Mouse (Mus musculus): ENCODE data around the gene Tmem231. TPM values are rescaled to one million over a fixed set of nuclear protein-coding genes. Genes with fewer than 3 reads are reported as not detected.

Gene Tmem231
- polyA plus RNA-seq, 1 experiment from 2014 or later = 16.8 TPM

DNA sequence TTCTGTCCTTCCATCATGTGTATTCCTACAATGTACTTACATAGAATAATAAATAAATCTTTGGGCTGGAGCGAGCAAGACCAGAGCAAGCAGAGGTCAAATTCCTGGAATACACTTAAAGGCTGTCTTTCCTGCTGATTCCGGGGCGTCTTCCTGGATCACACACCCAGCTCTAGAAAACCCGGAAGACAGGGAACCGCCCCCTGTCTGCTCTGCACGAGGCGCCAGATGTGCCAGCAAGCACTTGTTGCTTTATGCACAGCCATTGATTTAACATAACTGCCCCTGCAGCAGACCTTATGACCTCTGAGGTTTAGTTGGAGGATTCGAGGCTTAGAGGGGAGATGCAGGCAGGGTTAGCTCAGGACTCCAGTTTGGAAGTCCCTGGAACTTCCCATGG is 41.7 kb downstream of the Tmem231 start:
- peaks cover 13% of the 10 kb centered on the region; the same call in 1 of the 2 replicates for H3K4me1 ChIP-seq (replicated peaks)
- H3K27me3 ChIP-seq = peaks cover 48% of the 10 kb centered on the region
- no peak overlapping the region for H3K9ac ChIP-seq (replicated peaks)
- H3K4me3 ChIP-seq (replicated peaks) = no peak overlapping the region
- H3K27ac ChIP-seq = no peak overlapping the region
- H3K4me2 ChIP-seq (replicated peaks) = no peak overlapping the region
- no peaks in the 10 kb centered on the region for H3K36me3 ChIP-seq
- 47% methylated on average over 8 of the region's 8 CpGs for WGBS
- ATAC-seq = no peak
- no peaks in the 10 kb centered on the region for H3K9me3 ChIP-seq

DNA sequence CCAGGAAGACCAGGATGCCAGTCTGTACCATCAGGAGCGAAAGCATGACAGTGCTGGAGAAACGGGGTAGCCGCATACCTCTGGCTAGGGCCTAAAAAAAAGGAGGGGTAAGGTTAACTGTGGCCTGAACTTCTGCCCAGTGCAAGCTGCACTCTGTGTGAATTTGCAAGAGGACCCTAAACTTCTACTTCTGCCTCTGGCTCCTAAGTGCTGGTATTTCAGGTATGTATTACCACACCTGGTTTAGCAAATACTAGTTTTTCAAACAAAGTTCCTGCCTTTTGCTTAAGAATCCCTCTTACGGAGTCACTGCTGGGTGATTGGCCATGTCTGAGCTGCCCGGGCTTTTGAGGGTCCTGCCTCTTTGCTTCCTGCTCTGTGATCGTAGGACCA is 42.8 kb downstream of the Tmem231 start:
- 73% methylated on average over 6 of the region's 6 CpGs for WGBS
- ATAC-seq = no peak
- Histone ChIP-seq H3K27ac (no peak overlapping the region), H3K9ac (replicated peaks) (no peak overlapping the region), H3K27me3 (peaks cover 56% of the 10 kb centered on the region), H3K9me3 (no peaks in the 10 kb centered on the region), H3K36me3 (no peaks in the 10 kb centered on the region), H3K4me3 (replicated peaks) (no peak overlapping the region), H3K4me1 (replicated peaks) (peaks cover 13% of the 10 kb centered on the region; the same call in 1 of the 2 replicates), H3K4me2 (replicated peaks) (no peak overlapping the region)

DNA sequence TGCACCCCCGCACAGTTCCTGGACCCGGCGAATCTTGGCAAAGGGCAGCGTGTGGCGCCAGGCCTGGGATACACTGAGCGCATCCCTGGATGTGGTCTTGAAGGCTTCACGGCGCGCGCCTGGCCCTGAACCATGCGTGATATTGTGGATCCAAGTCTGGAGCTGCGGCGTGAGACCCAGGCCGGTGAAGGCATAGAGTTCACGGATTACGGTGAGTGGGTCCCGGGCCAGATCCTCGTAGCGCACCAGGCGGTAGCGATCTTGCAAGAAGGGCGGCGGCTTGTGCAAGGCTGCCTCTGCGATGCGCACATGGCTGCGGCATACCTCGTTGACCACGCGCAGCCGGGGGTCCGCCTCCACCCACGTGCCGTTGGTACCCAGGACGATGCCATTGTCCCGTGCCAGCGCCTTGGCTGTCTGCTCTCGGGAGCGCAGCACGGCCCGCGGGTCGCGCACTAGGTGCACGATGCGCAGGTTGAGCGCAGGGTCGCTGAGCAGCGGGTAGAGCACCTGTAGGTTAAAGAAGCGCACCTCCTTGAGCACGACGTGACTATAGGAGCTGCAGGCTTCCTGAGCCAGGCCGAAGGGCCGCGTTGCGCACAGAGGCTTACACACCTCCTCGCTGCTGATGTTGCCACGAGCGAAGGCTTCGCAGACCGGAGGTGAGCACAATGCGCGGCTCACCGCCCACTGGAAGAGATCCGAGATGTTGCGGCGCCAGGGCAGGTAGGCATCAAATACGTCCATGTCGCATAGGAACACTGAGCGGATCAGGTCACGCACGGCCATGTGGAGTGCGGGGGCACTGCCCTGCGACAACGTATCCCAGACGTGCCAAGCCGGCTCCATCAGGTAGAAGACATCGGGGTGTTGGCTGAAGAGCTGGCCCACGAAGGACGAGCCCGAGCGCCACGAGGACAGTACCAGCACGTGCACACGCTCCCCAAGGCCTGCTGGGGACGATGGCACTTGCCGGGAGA is 43.5 kb downstream of the Tmem231 start:
- no peak for ATAC-seq
- Histone ChIP-seq H3K4me2 (replicated peaks) (peak overlapping the region; percentile 48), H3K9me3 (no peaks in the 10 kb centered on the region), H3K9ac (replicated peaks) (0 out of 2 replicates have a peak overlapping the region, but pooled peaks have one; percentile 19), H3K27ac (no peak overlapping the region), H3K27me3 (peaks cover 56% of the 10 kb centered on the region), H3K4me3 (replicated peaks) (peak overlapping the region; percentile 30), H3K4me1 (replicated peaks) (peaks cover 13% of the 10 kb centered on the region; the same call in 1 of the 2 replicates), H3K36me3 (no peaks in the 10 kb centered on the region)
- 11% methylated on average over 86 of the region's 86 CpGs for WGBS

DNA sequence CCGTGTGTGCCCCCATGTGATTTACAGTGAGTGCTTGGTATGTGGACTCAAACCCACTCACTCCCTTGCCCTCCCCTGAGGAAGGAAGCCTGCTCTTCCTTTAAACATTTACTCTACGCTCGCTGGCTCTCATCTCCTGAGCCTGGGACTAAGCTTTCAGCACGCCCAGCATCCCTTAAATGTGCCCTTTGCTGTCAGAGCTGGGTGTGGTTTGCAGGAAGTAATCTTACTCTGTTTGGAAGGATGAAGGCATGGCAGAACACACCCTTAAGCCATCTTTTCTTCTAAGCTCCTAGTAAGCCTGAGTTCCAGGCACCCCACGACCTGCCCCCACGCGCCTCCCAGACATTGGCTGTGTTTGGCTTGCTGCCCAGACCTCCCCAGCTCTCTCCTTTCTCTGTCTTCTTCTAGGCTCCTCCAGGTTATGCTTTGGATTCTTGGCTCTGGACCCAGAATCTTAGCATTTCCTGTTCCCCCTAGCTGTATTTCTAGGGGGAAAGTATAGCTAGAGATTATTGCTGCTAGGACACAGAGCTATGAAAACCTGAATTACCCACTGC is 45.5 kb downstream of the Tmem231 start:
- peaks cover 56% of the 10 kb centered on the region for H3K27me3 ChIP-seq
- WGBS = 53% methylated on average over 7 of the region's 7 CpGs
- H3K4me3 ChIP-seq (replicated peaks) = no peak overlapping the region
- peaks cover 13% of the 10 kb centered on the region; the same call in 1 of the 2 replicates for H3K4me1 ChIP-seq (replicated peaks)
- H3K9ac ChIP-seq (replicated peaks) = no peak overlapping the region
- no peaks in the 10 kb centered on the region for H3K9me3 ChIP-seq
- no peak for ATAC-seq
- no peak overlapping the region for H3K27ac ChIP-seq
- H3K4me2 ChIP-seq (replicated peaks) = no peak overlapping the region
- H3K36me3 ChIP-seq = no peaks in the 10 kb centered on the region

DNA sequence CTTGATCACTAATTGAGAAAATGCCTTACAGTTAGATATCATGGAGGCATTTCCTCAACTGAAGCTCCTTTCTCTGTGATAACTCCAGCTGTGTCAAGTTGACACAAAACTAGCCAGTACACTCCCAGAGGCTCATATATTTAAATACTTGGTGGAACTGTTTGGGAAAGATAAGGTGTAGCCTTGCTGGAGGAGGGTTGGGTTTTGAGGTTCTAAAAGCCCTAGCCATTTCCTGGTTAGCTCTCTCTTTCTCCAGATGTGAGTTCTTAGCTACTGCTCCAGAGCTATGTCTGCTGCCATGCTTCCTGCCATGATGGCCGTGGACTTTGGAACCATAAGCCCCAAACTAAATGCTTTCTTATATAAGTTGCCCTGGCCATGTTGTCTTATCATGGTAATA is 46.2 kb downstream of the Tmem231 start:
- Histone ChIP-seq H3K4me3 (replicated peaks) (no peak overlapping the region), H3K9ac (replicated peaks) (no peak overlapping the region), H3K36me3 (no peaks in the 10 kb centered on the region), H3K4me1 (replicated peaks) (peaks cover 13% of the 10 kb centered on the region; the same call in 1 of the 2 replicates), H3K9me3 (no peaks in the 10 kb centered on the region), H3K4me2 (replicated peaks) (no peak overlapping the region), H3K27me3 (peaks cover 55% of the 10 kb centered on the region), H3K27ac (no peak overlapping the region)
- 78% methylated on average over 1 of the region's 1 CpGs for WGBS
- no peak for ATAC-seq

DNA sequence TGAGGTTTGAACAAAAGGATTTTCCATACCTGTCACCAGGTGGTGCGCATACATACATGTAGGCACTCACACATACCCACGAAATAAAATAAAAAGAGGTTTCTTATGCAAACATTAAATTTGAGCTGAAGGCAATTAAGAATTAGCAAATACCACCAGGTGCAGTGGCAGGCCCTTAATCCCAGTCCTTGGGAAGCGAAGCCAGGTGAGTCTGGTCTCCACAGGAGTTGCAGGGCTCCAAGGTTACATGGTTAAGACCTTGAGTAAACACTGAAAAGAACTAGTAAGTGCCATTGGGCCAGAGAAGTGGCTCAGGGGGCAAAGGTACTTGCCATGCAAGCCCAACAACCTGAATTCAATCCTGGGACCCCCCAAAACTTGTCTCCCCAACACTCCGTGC is 50.1 kb downstream of the Tmem231 start:
- ATAC-seq = no peak
- H3K27ac ChIP-seq = no peak overlapping the region
- H3K9ac ChIP-seq (replicated peaks) = no peak overlapping the region
- whole genome bisulfite sequencing = 85% methylated on average over 4 of the region's 4 CpGs
- no peaks in the 10 kb centered on the region for H3K9me3 ChIP-seq
- H3K36me3 ChIP-seq = no peaks in the 10 kb centered on the region
- 0 out of 2 replicates have a peak, but pooled peaks cover 3% of the 10 kb centered on the region for H3K4me1 ChIP-seq (replicated peaks)
- no peak overlapping the region for H3K4me3 ChIP-seq (replicated peaks)
- no peak overlapping the region for H3K4me2 ChIP-seq (replicated peaks)
- peaks cover 18% of the 10 kb centered on the region for H3K27me3 ChIP-seq

DNA sequence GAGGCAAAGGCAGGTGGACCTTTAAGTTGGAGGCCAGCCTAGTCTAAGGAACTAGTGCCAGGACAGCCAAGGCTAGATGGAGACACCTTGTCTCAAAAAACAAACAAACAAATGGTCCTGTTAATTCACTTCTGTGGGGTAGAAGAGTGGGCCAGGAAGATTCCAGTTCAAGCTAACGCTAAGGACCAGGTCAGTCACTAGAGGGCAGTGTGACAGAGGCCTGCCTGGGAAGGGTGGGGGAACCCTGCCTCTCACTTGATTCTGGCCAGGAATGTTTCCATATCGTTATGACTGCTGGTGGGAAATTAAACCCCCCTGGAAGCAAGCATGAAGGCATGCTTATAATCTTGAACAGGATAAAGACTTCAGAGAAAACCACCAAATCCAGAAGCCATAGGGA is 52.1 kb downstream of the Tmem231 start:
- Histone ChIP-seq H3K9me3 (no peaks in the 10 kb centered on the region), H3K27ac (no peak overlapping the region), H3K27me3 (peaks cover 4% of the 10 kb centered on the region; the same call in 1 of the 2 replicates), H3K9ac (replicated peaks) (no peak overlapping the region), H3K36me3 (no peaks in the 10 kb centered on the region), H3K4me1 (replicated peaks) (no peaks in the 10 kb centered on the region), H3K4me2 (replicated peaks) (no peak overlapping the region), H3K4me3 (replicated peaks) (no peak overlapping the region)
- WGBS = 2% methylated on average over 2 of the region's 2 CpGs
- no peak for ATAC-seq

DNA sequence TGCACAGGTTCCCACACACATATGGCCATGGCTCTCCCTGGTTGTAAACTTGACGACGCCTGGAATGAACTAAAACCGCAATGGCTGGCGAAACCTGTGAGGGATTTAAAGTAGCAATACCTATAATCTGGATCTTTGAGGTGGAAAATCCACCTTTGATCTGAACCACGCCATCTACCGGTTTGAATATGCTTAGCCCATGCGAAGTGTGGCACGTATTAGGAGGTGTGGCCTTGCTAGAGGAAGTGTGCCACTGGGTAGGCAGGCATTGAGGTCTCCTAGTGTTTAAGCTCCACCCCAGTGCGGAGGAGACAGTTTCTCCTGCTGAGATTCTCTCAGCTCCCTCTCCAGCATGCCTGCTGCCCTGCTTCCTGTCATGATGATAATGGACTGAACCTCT is 56.0 kb downstream of the Tmem231 start:
- H3K36me3 ChIP-seq = no peaks in the 10 kb centered on the region
- peaks cover 7% of the 10 kb centered on the region for H3K4me1 ChIP-seq (replicated peaks)
- 60% methylated on average over 9 of the region's 9 CpGs for whole genome bisulfite sequencing
- no peak overlapping the region for H3K4me2 ChIP-seq (replicated peaks)
- H3K9me3 ChIP-seq = no peaks in the 10 kb centered on the region
- H3K4me3 ChIP-seq (replicated peaks) = no peak overlapping the region
- ATAC-seq = no peak
- H3K27ac ChIP-seq = no peak overlapping the region
- no peaks in the 10 kb centered on the region for H3K27me3 ChIP-seq
- no peak overlapping the region for H3K9ac ChIP-seq (replicated peaks)

DNA sequence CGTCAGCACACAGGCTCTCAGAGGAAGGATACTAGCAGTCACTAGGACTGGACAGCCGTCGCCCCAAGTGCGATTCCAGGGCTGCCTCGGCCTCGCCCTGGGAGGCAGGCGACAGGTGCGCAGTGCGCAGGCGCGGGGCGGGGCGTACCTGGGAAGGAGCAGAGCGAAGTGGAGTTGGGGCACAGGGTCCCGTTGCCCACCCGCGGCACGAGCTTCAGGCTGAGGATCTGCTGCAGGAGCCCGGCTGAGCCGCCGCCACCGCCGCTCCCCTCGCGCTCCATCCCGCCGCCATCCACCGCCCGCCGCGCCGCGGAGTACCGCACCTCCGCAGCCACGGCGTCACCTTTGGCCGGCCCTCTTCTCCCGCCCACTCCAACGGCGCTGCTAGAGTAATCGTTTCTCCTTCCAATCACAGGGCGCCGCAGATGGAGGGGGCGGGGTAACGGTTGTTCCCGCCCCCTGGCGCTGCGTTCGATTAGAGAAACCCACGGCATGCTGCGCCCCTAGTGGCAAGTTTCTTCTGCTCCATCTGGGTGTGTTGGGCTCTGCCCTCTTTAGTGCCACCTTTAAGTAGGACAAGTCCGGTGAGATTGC is 57.2 kb downstream of the Tmem231 start, which contains the start of gene Tmem170:
Tmem170 (minus strand) TSS at position 396 of the 594 bp plus-strand sequence.
- Histone ChIP-seq H3K4me2 (replicated peaks) (peak within 1 kb of the TSS; percentile 73), H3K27me3 (no peaks in the 10 kb centered on the region), H3K9me3 (no peaks in the 10 kb centered on the region), H3K4me1 (replicated peaks) (peaks cover 7% of the 10 kb centered on the region), H3K36me3 (no peaks in the 10 kb centered on the region), H3K4me3 (replicated peaks) (peak within 1 kb of the TSS; percentile 59), H3K9ac (replicated peaks) (peak within 1 kb of the TSS; percentile 62), H3K27ac (peak within 1 kb of the TSS; percentile 64)
- under 1% methylated on average over 43 of the region's 53 CpGs for WGBS
- peak; percentile 98 for ATAC-seq

DNA sequence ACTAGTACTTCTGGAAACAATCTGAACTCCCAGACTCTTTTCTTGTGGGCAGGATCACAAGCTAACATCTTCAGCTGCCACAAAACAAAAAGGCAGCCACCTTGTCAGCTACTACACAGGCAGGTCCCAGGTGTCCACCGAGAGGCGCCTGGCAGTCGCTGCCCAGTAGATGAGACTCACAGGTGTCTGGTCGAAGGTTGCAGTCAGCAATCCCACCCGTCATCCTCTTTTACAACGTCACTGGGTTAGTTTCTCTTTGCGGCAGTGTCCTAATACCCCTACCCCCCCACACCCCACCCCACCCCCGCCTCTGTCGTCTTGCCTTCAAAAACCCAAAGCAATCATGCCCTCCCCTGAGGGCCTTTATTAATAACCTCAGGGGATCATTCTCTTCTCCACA is 57.9 kb downstream of the Tmem231 start:
- ATAC-seq = no peak
- Histone ChIP-seq H3K27ac (no peak overlapping the region), H3K4me3 (replicated peaks) (peak overlapping the region; percentile 59), H3K4me1 (replicated peaks) (peaks cover 7% of the 10 kb centered on the region), H3K9me3 (no peaks in the 10 kb centered on the region), H3K27me3 (no peaks in the 10 kb centered on the region), H3K4me2 (replicated peaks) (peak overlapping the region; percentile 73), H3K36me3 (no peaks in the 10 kb centered on the region), H3K9ac (replicated peaks) (peak overlapping the region; percentile 62)
- WGBS = 32% methylated on average over 9 of the region's 9 CpGs

DNA sequence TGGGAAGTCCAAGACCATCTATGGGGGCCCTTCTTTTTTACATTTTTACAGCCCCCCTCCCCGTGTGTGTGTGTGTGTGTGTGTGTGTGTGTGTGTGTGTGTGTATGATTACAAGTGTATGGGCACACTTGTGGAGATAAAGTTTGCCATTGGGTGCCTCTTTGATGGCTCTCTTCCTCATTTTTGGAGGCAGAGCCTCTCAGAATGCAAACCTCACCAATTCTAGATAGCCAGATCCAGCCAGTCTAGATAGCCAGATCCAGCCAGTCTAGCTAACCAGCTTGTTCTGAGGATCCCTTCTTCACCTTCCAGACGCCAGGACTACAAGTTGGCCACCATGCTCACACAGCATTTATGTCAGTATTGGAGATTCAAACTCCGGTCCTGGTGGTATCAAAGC is 62.4 kb downstream of the Tmem231 start:
- H3K4me3 ChIP-seq (replicated peaks) = no peak overlapping the region
- no peak for ATAC-seq
- no peaks in the 10 kb centered on the region for H3K27me3 ChIP-seq
- H3K9me3 ChIP-seq = no peaks in the 10 kb centered on the region
- H3K9ac ChIP-seq (replicated peaks) = no peak overlapping the region
- H3K4me2 ChIP-seq (replicated peaks) = no peak overlapping the region
- no peak overlapping the region for H3K27ac ChIP-seq
- peaks cover under 1% of the 10 kb centered on the region; the same call in 1 of the 2 replicates for H3K36me3 ChIP-seq
- 88% methylated on average over 3 of the region's 3 CpGs for WGBS
- H3K4me1 ChIP-seq (replicated peaks) = peaks cover 7% of the 10 kb centered on the region

DNA sequence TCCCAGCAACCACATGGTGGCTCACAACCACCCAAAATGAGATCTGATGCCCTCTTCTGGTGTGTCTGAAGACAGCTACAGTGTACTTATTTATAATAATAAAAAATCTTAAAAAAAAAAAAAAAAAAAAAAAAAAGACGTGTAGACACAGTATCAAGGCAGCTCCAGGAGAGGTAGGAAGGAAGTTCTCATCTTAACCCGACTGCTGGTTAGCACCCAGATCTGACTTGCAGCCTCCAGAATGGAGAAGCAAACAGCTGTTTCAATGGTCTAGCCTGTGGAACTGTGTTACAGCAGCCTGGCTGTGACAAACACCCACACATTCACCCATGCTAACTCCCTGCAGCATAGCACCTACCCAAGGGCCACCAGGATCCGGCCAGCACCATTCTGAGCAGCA is 63.3 kb downstream of the Tmem231 start:
- Histone ChIP-seq H3K9ac (replicated peaks) (no peak overlapping the region), H3K4me1 (replicated peaks) (no peaks in the 10 kb centered on the region; the same call in 1 of the 2 replicates), H3K36me3 (peaks cover 8% of the 10 kb centered on the region), H3K4me3 (replicated peaks) (no peak overlapping the region), H3K4me2 (replicated peaks) (no peak overlapping the region), H3K9me3 (no peaks in the 10 kb centered on the region), H3K27ac (no peak overlapping the region), H3K27me3 (no peaks in the 10 kb centered on the region)
- WGBS = 99% methylated on average over 3 of the region's 3 CpGs
- ATAC-seq = no peak

Data from midbrain, embryonic 13.5 days (tissue).